Mouse (Mus musculus): ENCODE measurements around the gene Scaf1. TPM values are rescaled to one million over a fixed set of nuclear protein-coding genes. Genes with fewer than 3 reads are reported as not detected.
"Not testable (repeated sequence)": the region's sequence is repeated elsewhere in the genome, so short reads cannot be mapped to it uniquely, and the experiment has no call there.

The Scaf1 gene
- polyA plus RNA-seq, 1 experiment from 2014 or later, result 24.5 TPM

GRCm38 (mm10) chr7:45030857-45031256, 14.7 kb upstream of the Scaf1 start:
- no peaks in the 10 kb centered on the region for H3K9me3 ChIP-seq (replicated peaks; ENCODE audit: control insufficient read depth, low read length)
- ATAC-seq (ENCODE audit: insufficient read depth, low FRiP score), result no peak
- no peak overlapping the region for H3K4me2 ChIP-seq (ENCODE audit: low read depth, low read length)
- H3K27ac ChIP-seq (ENCODE audit: low read length), result no peak overlapping the region
- no peaks in the 10 kb centered on the region for H3K27me3 ChIP-seq (ENCODE audit: control insufficient read depth, insufficient read depth, low read length)
- no peak overlapping the region for H3K9ac ChIP-seq (ENCODE audit: low read length)
- H3K4me1 ChIP-seq (ENCODE audit: control insufficient read depth, insufficient read depth, low read length), result no peaks in the 10 kb centered on the region
- H3K36me3 ChIP-seq (ENCODE audit: control insufficient read depth, insufficient read depth, low read length), result peaks cover 43% of the 10 kb centered on the region
- no peak overlapping the region for H3K4me3 ChIP-seq (replicated peaks; ENCODE audit: low read length)
- 98% methylated on average over 8 of the region's 8 CpGs for WGBS

DNA sequence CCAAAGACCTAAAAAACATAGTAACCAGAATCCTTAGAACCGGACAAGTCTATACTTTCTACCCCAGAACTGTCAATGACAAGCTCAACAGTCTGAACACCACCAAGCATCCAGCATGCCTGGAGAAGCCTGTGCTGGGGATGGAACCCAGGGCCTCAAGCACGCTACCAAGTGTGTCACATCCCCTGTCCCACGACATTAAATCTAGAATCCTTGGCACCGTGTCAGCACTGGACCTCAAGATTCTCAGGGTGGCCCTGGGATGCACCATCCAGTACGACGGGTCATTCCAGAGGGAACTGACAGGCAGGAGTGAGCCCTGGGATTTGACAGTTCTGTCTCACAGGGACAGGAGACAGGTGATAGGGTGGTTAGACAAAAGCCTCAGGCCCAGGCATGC, 13.8 kb upstream of the Scaf1 start:
- no peak overlapping the region for H3K9ac ChIP-seq (ENCODE audit: low read length)
- H3K9me3 ChIP-seq (replicated peaks; ENCODE audit: control insufficient read depth, low read length), result no peaks in the 10 kb centered on the region
- no peak for ATAC-seq (ENCODE audit: insufficient read depth, low FRiP score)
- H3K4me2 ChIP-seq (ENCODE audit: low read depth, low read length), result no peak overlapping the region
- H3K27me3 ChIP-seq (ENCODE audit: control insufficient read depth, insufficient read depth, low read length), result no peaks in the 10 kb centered on the region
- H3K4me3 ChIP-seq (replicated peaks; ENCODE audit: low read length), result no peak overlapping the region
- H3K36me3 ChIP-seq (ENCODE audit: control insufficient read depth, insufficient read depth, low read length), result peaks cover 36% of the 10 kb centered on the region
- H3K4me1 ChIP-seq (ENCODE audit: control insufficient read depth, insufficient read depth, low read length), result no peaks in the 10 kb centered on the region
- no peak overlapping the region for H3K27ac ChIP-seq (ENCODE audit: low read length)
- WGBS, result 93% methylated on average over 6 of the region's 6 CpGs

- ATAC-seq (ENCODE audit: insufficient read depth, low FRiP score), result no peak
- 87% methylated on average over 11 of the region's 11 CpGs for WGBS
- peaks cover 20% of the 10 kb centered on the region; the same call in 1 of the 2 replicates for H3K36me3 ChIP-seq (ENCODE audit: control insufficient read depth, insufficient read depth, low read length)
Measured at GRCm38 (mm10) chr7:45028351-45028750, 12.2 kb upstream of the Scaf1 start.

GRCm38 (mm10) chr7:45027761-45028160, 11.6 kb upstream of the Scaf1 start:
- no peak for ATAC-seq (ENCODE audit: insufficient read depth, low FRiP score)
- H3K4me1 ChIP-seq (ENCODE audit: control insufficient read depth, insufficient read depth, low read length), result no peaks in the 10 kb centered on the region

More at GRCm38 (mm10) chr7:45028351-45028750, 12.2 kb upstream of the Scaf1 start:
- Histone ChIP-seq H3K9me3 (replicated peaks; ENCODE audit: control insufficient read depth, low read length) (no peaks in the 10 kb centered on the region), H3K27ac (ENCODE audit: low read length) (no peak overlapping the region), H3K4me3 (replicated peaks; ENCODE audit: low read length) (no peak overlapping the region), H3K4me1 (ENCODE audit: control insufficient read depth, insufficient read depth, low read length) (no peaks in the 10 kb centered on the region), H3K4me2 (ENCODE audit: low read depth, low read length) (no peak overlapping the region), H3K27me3 (ENCODE audit: control insufficient read depth, insufficient read depth, low read length) (no peaks in the 10 kb centered on the region), H3K9ac (ENCODE audit: low read length) (no peak overlapping the region)

GRCm38 (mm10) chr7:45026256-45026655, 10.1 kb upstream of the Scaf1 start:
- no peaks in the 10 kb centered on the region for H3K9me3 ChIP-seq (replicated peaks; ENCODE audit: control insufficient read depth, low read length)
- 63% methylated on average over 2 of the region's 2 CpGs for WGBS
- H3K9ac ChIP-seq (ENCODE audit: low read length), result no peak overlapping the region
- H3K27ac ChIP-seq (ENCODE audit: low read length), result 0 out of 2 replicates have a peak overlapping the region, but pooled peaks have one; percentile 2
- peaks cover 10% of the 10 kb centered on the region; the same call in 1 of the 2 replicates for H3K36me3 ChIP-seq (ENCODE audit: control insufficient read depth, insufficient read depth, low read length)
- no peak overlapping the region for H3K4me3 ChIP-seq (replicated peaks; ENCODE audit: low read length)
- ATAC-seq (ENCODE audit: insufficient read depth, low FRiP score), result no peak
- H3K4me1 ChIP-seq (ENCODE audit: control insufficient read depth, insufficient read depth, low read length), result no peaks in the 10 kb centered on the region
- no peak overlapping the region for H3K4me2 ChIP-seq (ENCODE audit: low read depth, low read length)
- H3K27me3 ChIP-seq (ENCODE audit: control insufficient read depth, insufficient read depth, low read length), result no peaks in the 10 kb centered on the region

More at GRCm38 (mm10) chr7:45027761-45028160, 11.6 kb upstream of the Scaf1 start:
- Histone ChIP-seq H3K27ac (ENCODE audit: low read length) (no peak overlapping the region), H3K27me3 (ENCODE audit: control insufficient read depth, insufficient read depth, low read length) (no peaks in the 10 kb centered on the region), H3K9ac (ENCODE audit: low read length) (no peak overlapping the region), H3K4me3 (replicated peaks; ENCODE audit: low read length) (no peak overlapping the region), H3K36me3 (ENCODE audit: control insufficient read depth, insufficient read depth, low read length) (peaks cover 17% of the 10 kb centered on the region; the same call in 1 of the 2 replicates), H3K4me2 (ENCODE audit: low read depth, low read length) (no peak overlapping the region), H3K9me3 (replicated peaks; ENCODE audit: control insufficient read depth, low read length) (no peaks in the 10 kb centered on the region)
- WGBS, result 77% methylated on average over 9 of the region's 9 CpGs

DNA sequence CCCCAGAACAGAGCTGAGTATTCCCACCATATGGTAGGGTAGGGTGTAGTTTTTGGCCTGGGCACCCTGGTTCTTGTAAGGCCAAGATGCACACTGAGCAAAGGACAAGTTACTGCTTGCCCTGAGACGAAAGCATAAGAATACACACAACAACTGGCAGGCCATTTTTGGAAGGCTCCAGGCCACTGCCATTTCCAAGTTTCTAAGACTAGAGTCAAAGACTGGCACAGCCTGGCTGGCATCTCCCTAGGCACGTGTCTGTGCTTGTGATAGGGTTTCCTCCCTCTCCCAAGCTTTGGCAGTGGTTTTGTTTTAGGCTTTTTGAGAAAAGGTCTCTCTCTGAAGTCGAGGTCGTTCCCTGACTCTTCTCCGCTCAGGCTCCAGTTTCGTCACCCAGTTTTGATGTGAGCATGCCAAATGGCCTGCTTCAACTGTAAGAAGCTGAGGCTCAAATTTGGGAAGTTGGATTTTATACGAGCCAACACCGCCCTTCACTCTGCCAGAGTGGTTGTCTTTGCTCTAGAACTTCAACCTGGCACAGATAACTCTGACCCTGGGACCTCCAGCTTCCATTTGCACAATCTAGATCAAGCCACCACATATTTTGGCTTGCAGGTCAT, 9.5 kb upstream of the Scaf1 start:
- H3K36me3 ChIP-seq (ENCODE audit: control insufficient read depth, insufficient read depth, low read length), result peaks cover 7% of the 10 kb centered on the region; the same call in 1 of the 2 replicates
- no peak overlapping the region for H3K4me2 ChIP-seq (ENCODE audit: low read depth, low read length)
- H3K4me3 ChIP-seq (replicated peaks; ENCODE audit: low read length), result no peak overlapping the region
- peak overlapping the region; percentile 2; the same call in 1 of the 2 replicates for H3K27ac ChIP-seq (ENCODE audit: low read length)
- H3K9ac ChIP-seq (ENCODE audit: low read length), result no peak overlapping the region
- no peaks in the 10 kb centered on the region for H3K4me1 ChIP-seq (ENCODE audit: control insufficient read depth, insufficient read depth, low read length)
- no peaks in the 10 kb centered on the region for H3K27me3 ChIP-seq (ENCODE audit: control insufficient read depth, insufficient read depth, low read length)
- no peaks in the 10 kb centered on the region for H3K9me3 ChIP-seq (replicated peaks; ENCODE audit: control insufficient read depth, low read length)
- no peak for ATAC-seq (ENCODE audit: insufficient read depth, low FRiP score)
- WGBS, result 65% methylated on average over 8 of the region's 8 CpGs

DNA sequence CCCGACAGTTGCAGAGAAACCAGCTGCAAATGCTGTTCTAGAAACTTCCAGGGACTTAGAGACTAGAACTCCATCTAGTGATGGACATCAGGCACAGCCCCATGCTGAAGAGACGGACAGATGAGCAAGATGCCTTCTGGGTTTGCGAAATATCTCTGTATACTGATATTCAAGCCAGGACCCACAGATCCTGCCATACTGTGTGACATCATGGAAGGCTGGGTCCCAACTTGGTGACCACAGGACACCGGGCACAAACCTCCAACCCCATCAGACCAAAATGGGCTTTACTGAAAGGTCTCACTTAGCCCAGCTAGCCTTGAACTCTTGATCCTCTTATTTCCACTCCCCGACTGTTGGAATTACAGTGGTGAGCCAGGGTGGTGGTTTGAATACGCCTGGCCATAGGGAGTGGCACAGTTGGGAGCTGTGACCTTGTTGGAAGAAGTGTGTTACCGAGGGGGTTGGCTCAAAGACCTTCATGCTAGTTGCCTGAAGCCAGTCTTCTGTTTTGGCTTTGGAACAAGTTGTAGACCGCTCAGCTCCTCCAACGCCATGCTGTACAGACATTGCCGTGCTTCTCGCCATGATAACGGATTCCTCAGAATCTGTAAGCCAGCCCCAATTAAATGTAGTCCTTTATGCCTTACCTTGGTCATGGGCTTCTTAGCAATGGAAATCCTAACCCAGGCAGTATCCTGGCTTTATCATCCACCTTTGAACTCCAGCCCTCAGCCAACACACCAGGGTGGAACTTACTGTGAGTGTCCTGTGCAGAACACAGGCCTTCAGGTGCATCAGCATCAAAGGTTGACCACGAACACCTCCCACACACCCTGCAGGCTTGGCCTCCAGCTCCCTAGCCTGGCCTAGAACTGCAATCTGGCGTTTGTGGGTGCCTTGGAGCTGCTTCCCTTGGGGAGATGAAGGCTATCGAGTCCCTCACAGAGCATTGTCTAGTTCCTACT, 8.4 kb upstream of the Scaf1 start:
- 81% methylated on average over 15 of the region's 15 CpGs for WGBS
- no peak for ATAC-seq (ENCODE audit: insufficient read depth, low FRiP score)

DNA sequence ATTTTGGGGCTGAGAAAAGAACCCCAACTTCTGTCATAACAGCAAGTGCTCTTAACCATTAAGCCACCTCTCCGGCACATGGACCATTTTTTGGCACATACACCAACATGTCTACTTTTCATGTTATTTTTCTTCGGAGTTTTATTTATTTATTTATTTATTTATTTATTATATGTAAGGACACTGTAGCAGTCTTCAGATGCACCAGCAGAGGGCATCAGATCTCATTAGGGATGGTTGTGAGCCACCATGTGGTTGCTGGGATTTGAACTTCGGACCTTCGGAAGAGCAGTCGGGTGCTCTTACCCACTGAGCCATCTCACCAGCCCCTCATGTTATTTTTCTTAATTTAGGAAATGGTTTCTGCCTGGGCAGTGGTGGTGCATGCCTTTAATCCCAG, 7.5 kb upstream of the Scaf1 start:
- WGBS, result 78% methylated on average over 5 of the region's 5 CpGs
- H3K27me3 ChIP-seq (ENCODE audit: control insufficient read depth, insufficient read depth, low read length); H3K4me3 ChIP-seq (replicated peaks; ENCODE audit: low read length); H3K9me3 ChIP-seq (replicated peaks; ENCODE audit: control insufficient read depth, low read length); ATAC-seq (ENCODE audit: insufficient read depth, low FRiP score); H3K9ac ChIP-seq (ENCODE audit: low read length); H3K27ac ChIP-seq (ENCODE audit: low read length); H3K4me2 ChIP-seq (ENCODE audit: low read depth, low read length); H3K36me3 ChIP-seq (ENCODE audit: control insufficient read depth, insufficient read depth, low read length); H3K4me1 ChIP-seq (ENCODE audit: control insufficient read depth, insufficient read depth, low read length): not testable (repeated sequence)

More for the DNA sequence above, 8.4 kb upstream of the Scaf1 start:
- no peaks in the 10 kb centered on the region for H3K4me1 ChIP-seq (ENCODE audit: control insufficient read depth, insufficient read depth, low read length)
- H3K9me3 ChIP-seq (replicated peaks; ENCODE audit: control insufficient read depth, low read length), result no peaks in the 10 kb centered on the region
- H3K4me3 ChIP-seq (replicated peaks; ENCODE audit: low read length), result no peak overlapping the region
- H3K36me3 ChIP-seq (ENCODE audit: control insufficient read depth, insufficient read depth, low read length), result 0 out of 2 replicates have a peak, but pooled peaks cover 4% of the 10 kb centered on the region
- no peak overlapping the region for H3K27ac ChIP-seq (ENCODE audit: low read length)
- no peaks in the 10 kb centered on the region for H3K27me3 ChIP-seq (ENCODE audit: control insufficient read depth, insufficient read depth, low read length)
- no peak overlapping the region for H3K9ac ChIP-seq (ENCODE audit: low read length)
- H3K4me2 ChIP-seq (ENCODE audit: low read depth, low read length), result no peak overlapping the region

- ATAC-seq (ENCODE audit: insufficient read depth, low FRiP score), result no peak
- H3K27ac ChIP-seq (ENCODE audit: low read length), result no peak overlapping the region
- H3K4me2 ChIP-seq (ENCODE audit: low read depth, low read length), result no peak overlapping the region
- 0 out of 2 replicates have a peak, but pooled peaks cover 4% of the 10 kb centered on the region for H3K4me1 ChIP-seq (ENCODE audit: control insufficient read depth, insufficient read depth, low read length)
- WGBS, result 69% methylated on average over 9 of the region's 9 CpGs
- H3K9me3 ChIP-seq (replicated peaks; ENCODE audit: control insufficient read depth, low read length), result no peaks in the 10 kb centered on the region
- H3K36me3 ChIP-seq (ENCODE audit: control insufficient read depth, insufficient read depth, low read length), result no peaks in the 10 kb centered on the region
- H3K27me3 ChIP-seq (ENCODE audit: control insufficient read depth, insufficient read depth, low read length), result no peaks in the 10 kb centered on the region
- no peak overlapping the region for H3K4me3 ChIP-seq (replicated peaks; ENCODE audit: low read length)
- H3K9ac ChIP-seq (ENCODE audit: low read length), result no peak overlapping the region
Measured at GRCm38 (mm10) chr7:45020225-45020624, 4.1 kb upstream of the Scaf1 start.

Data from stomach, embryonic 16.5 days (tissue).